Mouse (Mus musculus): ENCODE measurements around the gene Camkmt.

DNA sequence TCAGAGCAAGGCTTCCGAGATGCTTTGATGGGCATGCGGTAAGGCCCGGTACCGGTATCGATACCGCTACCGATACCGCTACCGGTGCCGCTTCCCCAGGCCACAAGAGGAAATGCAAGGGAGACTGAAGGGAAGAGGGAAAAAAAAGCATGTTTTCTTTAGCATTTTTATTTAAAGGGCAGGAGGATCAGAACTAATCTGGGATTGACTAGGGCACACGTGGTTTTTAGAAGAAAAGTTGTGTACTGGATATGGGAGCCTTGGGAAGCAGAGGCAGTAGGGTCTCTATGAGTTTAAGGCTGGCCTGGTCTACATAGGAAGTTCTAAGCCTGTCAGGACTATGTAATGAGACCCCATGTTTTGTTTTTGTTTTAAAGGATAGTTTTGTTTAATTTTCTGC is 167.0 kb downstream of the Camkmt start:
- TF ChIP-seq POLR2A (IDR thresholded peaks at IDR 0.05; ENCODE audit: borderline replicate concordance, extremely low read depth, insufficient read depth, insufficient read length, poor library complexity, severe bottlenecking), result no peak
- TF ChIP-seq CTCF (IDR thresholded peaks at IDR 0.05; ENCODE audit: borderline replicate concordance, extremely low read depth, insufficient read depth, insufficient read length), result no peak

All from brain, embryonic 14.5 days (tissue).